Mouse (Mus musculus): Measurements from ENCODE around the gene Ccdc103. TPM values are rescaled to one million over a fixed set of nuclear protein-coding genes. Genes with fewer than 3 reads are reported as not detected.

Gene Ccdc103
- total and polyA plus RNA-seq, 3 experiments, result 1.4 to 1.6 TPM; not detected in 1

GRCm38 (mm10) chr11:102924557-102925350 is 43.8 kb downstream of the Ccdc103 start, which contains the start of gene Kif18b (continued):
- no peak for TF ChIP-seq MEF2A (IDR thresholded peaks at IDR 0.05; ENCODE audit: extremely low read depth, insufficient replicate concordance, low read depth, low read length, poor library complexity, severe bottlenecking)
- peak; percentile 56; the same call in 1 of the 2 replicates for TF ChIP-seq MAX (IDR thresholded peaks at IDR 0.05; ENCODE audit: low read length)
- peak; percentile 93 for TF ChIP-seq POLR2AphosphoS2 (IDR thresholded peaks at IDR 0.05; ENCODE audit: low read length)
- no peak for TF ChIP-seq USF2 (IDR thresholded peaks at IDR 0.05; ENCODE audit: borderline replicate concordance in 1 of 2, insufficient read depth in 1 of 2, low read depth in 1 of 2, low read length in 2 of 2)
- no peak for TF ChIP-seq MAFK (IDR thresholded peaks at IDR 0.05; ENCODE audit: borderline replicate concordance, low read depth, low read length)
- TF ChIP-seq SMC3 (IDR thresholded peaks at IDR 0.05; ENCODE audit: low read depth, low read length), result no peak
- TF ChIP-seq USF1 (IDR thresholded peaks at IDR 0.05; ENCODE audit: low read depth, low read length), result no peak
- TF ChIP-seq RCOR1 (IDR thresholded peaks at IDR 0.05; ENCODE audit: low read depth, low read length), result 0 out of 2 replicates have a peak, but pooled peaks have one; percentile 3
- TF ChIP-seq BHLHE40 (IDR thresholded peaks at IDR 0.05; ENCODE audit: borderline replicate concordance, low read depth, low read length), result no peak
- TF ChIP-seq MYB (IDR thresholded peaks at IDR 0.05; ENCODE audit: low read depth, low read length), result no peak
- no peak; the same call in 1 of the 2 replicates for TF ChIP-seq KAT2A (conservative IDR thresholded peaks at IDR 0.05; ENCODE audit: low read depth, low read length)
- TF ChIP-seq GATA1 (IDR thresholded peaks at IDR 0.05; ENCODE audit: low read depth, low read length), result no peak
- TF ChIP-seq ZMIZ1 (IDR thresholded peaks at IDR 0.05; ENCODE audit: low read depth, low read length), result peak; percentile 70
- no peak for TF ChIP-seq CHD1 (IDR thresholded peaks at IDR 0.05; ENCODE audit: low read depth, low read length)
- peak; percentile 91 for TF ChIP-seq SIN3A (IDR thresholded peaks at IDR 0.05; ENCODE audit: low read length)
- TF ChIP-seq UBTF (IDR thresholded peaks at IDR 0.05; ENCODE audit: borderline replicate concordance, insufficient read depth, low read depth, low read length), result 0 out of 2 replicates have a peak, but pooled peaks have one; percentile 66
- no peak; the same call in 1 of the 2 replicates for TF ChIP-seq E2F4 (IDR thresholded peaks at IDR 0.05; ENCODE audit: borderline replicate concordance, low read depth, low read length)
- peak; percentile 85 for TF ChIP-seq MXI1 (IDR thresholded peaks at IDR 0.05; ENCODE audit: low read depth, low read length)
- TF ChIP-seq GABPA (IDR thresholded peaks at IDR 0.05; ENCODE audit: low read depth, low read length), result no peak
- no peak for TF ChIP-seq CHD2 (IDR thresholded peaks at IDR 0.05; ENCODE audit: low read length)

DNA sequence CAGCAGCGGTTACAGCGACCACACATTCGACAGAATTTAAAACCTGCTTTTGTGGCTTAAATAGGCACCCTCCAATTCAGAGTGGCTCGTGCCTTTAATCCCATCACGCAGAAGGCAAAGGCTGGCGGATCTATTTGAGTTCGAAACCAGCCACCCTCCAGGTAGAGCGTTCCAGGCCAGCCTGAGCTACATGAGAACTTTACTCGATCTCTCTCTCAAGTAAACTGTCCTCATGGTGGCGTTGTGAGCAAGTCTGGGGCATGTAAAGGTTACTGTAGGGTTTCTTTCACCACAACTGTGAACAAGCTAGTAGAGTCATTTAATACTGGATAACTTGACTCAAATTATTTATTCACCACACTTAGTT is 44.3 kb downstream of the Ccdc103 start:
- peaks cover 41% of the 10 kb centered on the region for H3K79me2 ChIP-seq (ENCODE audit: control insufficient read depth, insufficient read depth, low read length, poor library complexity)
- peak overlapping the region; percentile 71 to 86 for H3K4me3 ChIP-seq (ENCODE audit: control insufficient read depth in 1 of 2, insufficient read depth in 1 of 2, low read depth in 2 of 2, low read length in 2 of 2)
- H3K4me1 ChIP-seq (ENCODE audit: control insufficient read depth in 1 of 2, insufficient read depth in 2 of 2, low read length in 2 of 2), result peaks cover 3 to 9% of the 10 kb centered on the region in 2 experiments; a peak in 3 of 4 replicates
- H3K9me3 ChIP-seq (replicated peaks; ENCODE audit: insufficient read depth, low read length), result no peaks in the 10 kb centered on the region
- no peaks in the 10 kb centered on the region; a peak in 2 of 4 replicates for H3K27me3 ChIP-seq (ENCODE audit: control insufficient read depth in 1 of 2, insufficient read depth in 2 of 2, low read length in 2 of 2)
- TF ChIP-seq ZMIZ1 (IDR thresholded peaks at IDR 0.05; ENCODE audit: low read depth, low read length) (no peak), MAFK (IDR thresholded peaks at IDR 0.05; ENCODE audit: borderline replicate concordance, low read depth, low read length) (no peak), CTCF (IDR thresholded peaks at IDR 0.05 in 2 of 3, conservative IDR thresholded peaks at IDR 0.05 in 1 of 3; ENCODE audit: control insufficient read depth in 1 of 3, insufficient read depth in 1 of 3, low read depth in 2 of 3, low read length in 3 of 3, poor library complexity in 1 of 3, severe bottlenecking in 1 of 3) (peak; percentile 26 to 69 (median 44); a peak in 5 of 6 replicates), POLR2A (IDR thresholded peaks at IDR 0.05; ENCODE audit: control insufficient read depth in 1 of 2, insufficient read depth in 1 of 2, low read depth in 1 of 2, low read length in 2 of 2, poor library complexity in 1 of 2) (no peak), MAX (IDR thresholded peaks at IDR 0.05; ENCODE audit: low read length) (0 out of 2 replicates have a peak, but pooled peaks have one; percentile 30), RAD21 (IDR thresholded peaks at IDR 0.05; ENCODE audit: low read depth, low read length) (peak; percentile 27), TAL1 (IDR thresholded peaks at IDR 0.05; ENCODE audit: low read length) (no peak), ETS1 (IDR thresholded peaks at IDR 0.05; ENCODE audit: low read depth, low read length) (no peak), SMC3 (IDR thresholded peaks at IDR 0.05; ENCODE audit: low read depth, low read length) (peak; percentile 12; the same call in 1 of the 2 replicates), BHLHE40 (IDR thresholded peaks at IDR 0.05; ENCODE audit: borderline replicate concordance, low read depth, low read length) (no peak), ZNF384 (IDR thresholded peaks at IDR 0.05; ENCODE audit: low read depth, low read length) (0 out of 2 replicates have a peak, but pooled peaks have one; percentile 37), EP300 (IDR thresholded peaks at IDR 0.05; ENCODE audit: low read depth in 1 of 2, low read length in 2 of 2) (peak in 1 of 2 experiments; percentile 1; a peak in 2 of 4 replicates), JUND (IDR thresholded peaks at IDR 0.05; ENCODE audit: low read depth, low read length) (no peak), USF2 (IDR thresholded peaks at IDR 0.05; ENCODE audit: borderline replicate concordance in 1 of 2, insufficient read depth in 1 of 2, low read depth in 1 of 2, low read length in 2 of 2) (no peak)
- H3K36me3 ChIP-seq (ENCODE audit: control insufficient read depth in 1 of 2, insufficient read depth in 2 of 2, low read length in 2 of 2), result peaks cover 3 to 12% of the 10 kb centered on the region in 2 experiments; a peak in 3 of 4 replicates
- DNase-seq (ENCODE audit: low read depth, low spot score), result peak; percentile 94
- peak overlapping the region; percentile 84 for H3K9ac ChIP-seq (ENCODE audit: control insufficient read depth, low read depth, low read length, poor library complexity, severe bottlenecking)
- H3K27ac ChIP-seq (ENCODE audit: control insufficient read depth, low read depth, low read length), result peak overlapping the region; percentile 95

Data from MEL (cell line).